Mouse (Mus musculus) lung, postnatal 0 days (tissue): Measurements from ENCODE around the gene Cdadc1.
"Not testable (repeated sequence)": the region's sequence is repeated elsewhere in the genome, so short reads cannot be mapped to it uniquely, and the experiment has no call there.

ENCODE experiments used
- CTCF ChIP-seq: IDR thresholded peaks from 2 replicates; pipeline ENCODE4 v1.5.1; 2016; ENCODE audit warnings: antibody characterized with exemption, mild to moderate bottlenecking
- EP300 ChIP-seq: IDR thresholded peaks from 2 replicates; pipeline ENCODE4 v1.6.1; 2016; ENCODE audit warnings: antibody characterized with exemption, mild to moderate bottlenecking, control low read depth

DNA sequence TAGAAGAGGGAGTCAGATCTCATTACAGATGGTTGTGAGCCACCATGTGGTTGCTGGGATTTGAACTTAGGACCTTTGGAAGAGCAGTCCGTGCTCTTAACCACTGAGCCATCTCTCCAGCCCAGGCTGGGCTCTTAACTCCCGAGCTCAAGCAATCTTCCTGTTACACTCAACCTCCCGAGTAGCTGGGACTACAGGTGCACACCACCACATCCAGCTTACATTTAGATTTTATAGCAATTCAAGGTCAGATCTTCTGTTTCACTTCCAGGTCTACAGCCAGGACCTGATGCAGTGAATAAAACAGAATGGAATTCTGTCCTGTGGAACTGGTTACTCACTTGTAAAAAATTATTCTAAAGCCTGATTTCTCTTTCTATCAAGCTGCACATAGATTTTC is 16.4 kb upstream of the Cdadc1 start:
- TF ChIP-seq CTCF, EP300: not testable (repeated sequence)
